Mouse (Mus musculus): ENCODE measurements around the gene Ankrd11.

- TF ChIP-seq CTCF (IDR thresholded peaks at IDR 0.05; ENCODE audit: low read depth): no peak
- TF ChIP-seq EP300 (IDR thresholded peaks at IDR 0.05; ENCODE audit: low read depth): no peak
Measured at GRCm38 (mm10) chr8:122897200-122897599, 144.9 kb downstream of the Ankrd11 start.
